Mouse (Mus musculus) spleen, adult 2 months (tissue): Measurements from ENCODE around the gene 1700003E16Rik.

ENCODE experiments used
- CTCF ChIP-seq: fragments of 200-500 bp; IDR thresholded peaks from 2 replicates; pipeline ENCODE4 v1.5.1; 2011; ENCODE audit warnings: mild to moderate bottlenecking, inconsistent platforms; ENCODE audit not compliant: insufficient read depth, insufficient read length, insufficient replicate concordance; ENCODE audit errors: extremely low read depth
- POLR2A ChIP-seq: fragments of 200-500 bp; IDR thresholded peaks from 2 replicates; pipeline ENCODE4 v1.6.1; 2011; ENCODE audit warnings: low read depth, low read length, inconsistent platforms

GRCm38 (mm10) chr6:83206321-83206720, 50.1 kb downstream of the 1700003E16Rik start:
- no peak for TF ChIP-seq CTCF
- no peak for TF ChIP-seq POLR2A
